Mouse (Mus musculus) hindbrain, embryonic 11.5 days (tissue): ENCODE data around the gene Dbi. TPM values are rescaled to one million over a fixed set of nuclear protein-coding genes. Genes with fewer than 3 reads are reported as not detected.
"Not testable (repeated sequence)": the region's sequence is repeated elsewhere in the genome, so short reads cannot be mapped to it uniquely, and the experiment has no call there.

Source experiments
- ATAC-seq: fragments of 200-750 bp; cut with Nextera tagmentation; 2 replicates; pipeline ENCODE4 v1.8.0; 2017; ENCODE audit warnings: mild to moderate bottlenecking, moderate TSS enrichment, moderate library complexity; ENCODE audit not compliant: low FRiP score
- DNase-seq: peaks from one replicate; pipeline ENCODE4 v3.0.0-alpha.2; 2015; ENCODE audit warnings: low spot score
- H3K27ac ChIP-seq: fragments of 300-500 bp; sonication (generic); 2 replicates; pipeline ENCODE4 v1.5.1; 2014; ENCODE audit warnings: mild to moderate bottlenecking, low read depth, low read length
- H3K27me3 ChIP-seq: fragments of 300-500 bp; sonication (generic); 2 replicates; pipeline ENCODE4 v1.6.1; 2014; ENCODE audit warnings: mild to moderate bottlenecking, low read length, moderate library complexity, mixed read lengths; ENCODE audit not compliant: control insufficient read depth, insufficient read depth
- H3K36me3 ChIP-seq: fragments of 300-500 bp; sonication (generic); 2 replicates; pipeline ENCODE4 v1.6.1; 2014; ENCODE audit warnings: mild to moderate bottlenecking, low read length, moderate library complexity, mixed read lengths; ENCODE audit not compliant: control insufficient read depth, insufficient read depth
- H3K4me1 ChIP-seq: fragments of 300-500 bp; sonication (generic); replicated peaks from 2 replicates; pipeline ENCODE4 v1.6.1; 2014; ENCODE audit warnings: low read length, mixed read lengths; ENCODE audit not compliant: control insufficient read depth, insufficient read depth
- H3K4me2 ChIP-seq: fragments of 300-500 bp; sonication (generic); replicated peaks from 2 replicates; pipeline ENCODE4 v1.6.1; 2014; ENCODE audit warnings: mild to moderate bottlenecking, low read depth, low read length
- H3K4me3 ChIP-seq: fragments of 300-500 bp; sonication (generic); 2 replicates; pipeline ENCODE4 v1.5.1; 2014; ENCODE audit warnings: low read depth, low read length
- H3K9ac ChIP-seq: fragments of 300-500 bp; sonication (generic); 2 replicates; pipeline ENCODE4 v1.6.1; 2014; ENCODE audit warnings: low read depth, low read length
- H3K9me3 ChIP-seq: fragments of 300-500 bp; sonication (generic); 2 replicates; pipeline ENCODE4 v1.6.1; 2016; ENCODE audit warnings: low read length; ENCODE audit not compliant: control insufficient read depth
- WGBS: fragments of 180-500 bp; shearing (Covaris S2); extraction: QIAGEN DNeasy Blood & Tissue Kit; methylation state at CpG from one replicate; pipeline ENCODE4 v1.1.7; 2014; 5-methylcytosine and 5-hydroxymethylcytosine counted together
- polyA plus RNA-seq: library from polyadenylated mRNA; unstranded; fragments of >200 nt; fragmentation: Nextera tagmentation; extraction: Ambion mirVana; gene quantifications from 2 replicates; pipeline ENCODE4 v1.2.1, GENCODE M21; 2014

Dbi gene
- polyA plus RNA-seq, 1 experiment from 2014 or later: 642 TPM

- ATAC-seq (no peak), DNase-seq (no peak)
- Histone ChIP-seq H3K4me2 (no peak overlapping the region), H3K4me1 (no peaks in the 10 kb centered on the region), H3K36me3 (no peaks in the 10 kb centered on the region), H3K9ac (no peak overlapping the region), H3K27me3 (no peaks in the 10 kb centered on the region), H3K27ac (no peak overlapping the region), H3K9me3 (no peaks in the 10 kb centered on the region), H3K4me3 (no peak overlapping the region)
- 72% methylated on average over 6 of the region's 6 CpGs for WGBS
Measured at GRCm38 (mm10) chr1:120099483-120099882, 21.4 kb downstream of the Dbi start.

GRCm38 (mm10) chr1:120098327-120098726 lies 22.6 kb downstream of the Dbi start:
- Histone ChIP-seq H3K4me1 (no peaks in the 10 kb centered on the region), H3K27me3 (no peaks in the 10 kb centered on the region), H3K4me3 (no peak overlapping the region), H3K4me2 (no peak overlapping the region), H3K36me3 (no peaks in the 10 kb centered on the region), H3K9me3 (no peaks in the 10 kb centered on the region), H3K9ac (no peak overlapping the region), H3K27ac (no peak overlapping the region)
- ATAC-seq (no peak), DNase-seq (peak; percentile 68)
- 15% methylated on average over 7 of the region's 7 CpGs for WGBS

- no peaks in the 10 kb centered on the region for H3K36me3 ChIP-seq
- no peak overlapping the region for H3K4me2 ChIP-seq
- H3K4me1 ChIP-seq: no peaks in the 10 kb centered on the region
- 76% methylated on average over 3 of the region's 3 CpGs for WGBS
- DNase-seq (no peak), ATAC-seq (no peak)
- H3K9ac ChIP-seq: no peak overlapping the region
- no peaks in the 10 kb centered on the region for H3K27me3 ChIP-seq
- H3K9me3 ChIP-seq: no peaks in the 10 kb centered on the region
- H3K27ac ChIP-seq: no peak overlapping the region
- no peak overlapping the region for H3K4me3 ChIP-seq
Measured at GRCm38 (mm10) chr1:120094920-120095319, 26.0 kb downstream of the Dbi start.

- WGBS: 57% methylated on average over 11 of the region's 14 CpGs
- H3K36me3 ChIP-seq, H3K27me3 ChIP-seq, H3K9me3 ChIP-seq, H3K4me2 ChIP-seq, H3K9ac ChIP-seq, H3K27ac ChIP-seq, H3K4me1 ChIP-seq, H3K4me3 ChIP-seq: not testable (repeated sequence)
- DNase-seq: peak; percentile 86
- ATAC-seq: peak; percentile 45; the same call in 1 of the 2 replicates
Measured at GRCm38 (mm10) chr1:120093482-120094134, 27.3 kb downstream of the Dbi start.

- Histone ChIP-seq H3K4me2 (no peak overlapping the region), H3K9me3 (no peaks in the 10 kb centered on the region), H3K27ac (no peak overlapping the region), H3K9ac (no peak overlapping the region), H3K27me3 (no peaks in the 10 kb centered on the region), H3K36me3 (no peaks in the 10 kb centered on the region), H3K4me1 (no peaks in the 10 kb centered on the region), H3K4me3 (no peak overlapping the region)
- DNase-seq: no peak
- ATAC-seq: no peak
- WGBS: 85% methylated on average over 8 of the region's 8 CpGs
Measured at GRCm38 (mm10) chr1:120090880-120091570, 29.9 kb downstream of the Dbi start.

GRCm38 (mm10) chr1:120089180-120089579 lies 31.7 kb downstream of the Dbi start:
- DNase-seq: peak; percentile 44
- H3K27ac ChIP-seq: no peak overlapping the region
- no peak overlapping the region for H3K4me3 ChIP-seq
- no peaks in the 10 kb centered on the region for H3K4me1 ChIP-seq
- peak; percentile 57; the same call in 1 of the 2 replicates for ATAC-seq
- H3K36me3 ChIP-seq: no peaks in the 10 kb centered on the region
- no peak overlapping the region for H3K9ac ChIP-seq
- no peaks in the 10 kb centered on the region for H3K27me3 ChIP-seq
- H3K9me3 ChIP-seq: no peaks in the 10 kb centered on the region
- H3K4me2 ChIP-seq: no peak overlapping the region
- WGBS: 17% methylated on average over 4 of the region's 5 CpGs

- WGBS: 64% methylated on average over 13 of the region's 13 CpGs
- H3K4me3 ChIP-seq: no peak overlapping the region
- no peak for DNase-seq
Measured at GRCm38 (mm10) chr1:120086644-120087043, 34.2 kb downstream of the Dbi start.

GRCm38 (mm10) chr1:120085696-120086095 lies 35.2 kb downstream of the Dbi start:
- Histone ChIP-seq H3K27me3 (no peaks in the 10 kb centered on the region), H3K4me2 (no peak overlapping the region), H3K4me1 (no peaks in the 10 kb centered on the region), H3K9me3 (no peaks in the 10 kb centered on the region), H3K9ac (no peak overlapping the region), H3K27ac (no peak overlapping the region), H3K4me3 (no peak overlapping the region), H3K36me3 (no peaks in the 10 kb centered on the region)
- 51% methylated on average over 3 of the region's 3 CpGs for WGBS
- ATAC-seq (no peak), DNase-seq (no peak)

More at GRCm38 (mm10) chr1:120086644-120087043, 34.2 kb downstream of the Dbi start:
- Histone ChIP-seq H3K36me3 (no peaks in the 10 kb centered on the region), H3K27ac (no peak overlapping the region), H3K4me1 (no peaks in the 10 kb centered on the region), H3K27me3 (no peaks in the 10 kb centered on the region), H3K9me3 (no peaks in the 10 kb centered on the region), H3K4me2 (no peak overlapping the region), H3K9ac (no peak overlapping the region)
- ATAC-seq: no peak
